Mouse (Mus musculus): ENCODE results near the gene Mapk9. TPM values are rescaled to one million over a fixed set of nuclear protein-coding genes. Genes with fewer than 3 reads are reported as not detected.
A peak's percentile ranks its signal among the peaks of the same experiment; 100 is the strongest.

Gene Mapk9
- polyA plus RNA-seq, 1 experiment from 2014 or later, result 34.0 TPM

DNA sequence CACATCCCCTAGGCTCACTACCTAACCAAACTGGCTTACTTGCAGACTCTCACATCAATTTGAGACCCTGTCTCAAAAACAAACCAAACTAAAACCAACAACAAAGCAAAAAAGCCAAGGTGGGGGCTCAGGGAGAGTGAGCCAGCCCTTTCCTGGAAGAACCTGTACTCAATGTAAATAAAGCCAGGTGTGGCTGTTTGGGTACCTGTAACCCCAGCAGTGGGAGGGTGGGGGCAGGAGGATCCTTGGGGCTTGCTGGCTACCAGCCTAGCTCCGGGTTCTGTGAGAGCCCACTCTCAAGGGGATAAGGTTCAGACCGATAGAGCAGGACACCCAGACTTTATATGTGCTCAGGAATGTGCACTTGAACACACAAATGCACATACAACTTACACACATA lies 25.6 kb upstream of the Mapk9 start:
- Histone ChIP-seq H3K9ac (no peak overlapping the region), H3K27me3 (no peaks in the 10 kb centered on the region), H3K4me1 (no peaks in the 10 kb centered on the region), H3K4me2 (replicated peaks) (no peak overlapping the region), H3K4me3 (replicated peaks) (no peak overlapping the region), H3K27ac (replicated peaks) (no peak overlapping the region), H3K9me3 (replicated peaks) (no peaks in the 10 kb centered on the region), H3K36me3 (peaks cover 34% of the 10 kb centered on the region)
- WGBS, result 74% methylated on average over 2 of the region's 2 CpGs
- ATAC-seq (ENCODE audit: insufficient number of reproducible peaks, low FRiP score, low TSS enrichment, low read depth), result no peak

DNA sequence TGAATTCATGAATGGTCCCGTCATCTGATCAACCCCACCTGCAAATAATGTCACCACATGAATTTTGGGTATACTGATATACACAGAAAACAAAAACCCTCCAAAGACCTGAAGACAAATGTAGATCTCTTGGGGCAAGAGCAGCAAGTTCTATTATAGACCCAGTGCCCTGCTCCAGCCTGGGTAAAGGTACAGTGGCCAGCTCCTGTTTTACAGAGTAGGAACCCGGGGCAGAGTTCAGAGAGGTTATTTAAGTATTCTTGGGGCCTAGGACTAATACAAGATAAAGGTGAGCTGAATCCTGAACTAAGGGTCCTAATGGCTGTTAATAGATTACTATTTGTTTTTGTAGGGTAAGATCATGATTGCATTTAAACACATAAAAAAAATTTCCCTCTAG lies 25.0 kb upstream of the Mapk9 start:
- Histone ChIP-seq H3K4me1 (no peaks in the 10 kb centered on the region), H3K9me3 (replicated peaks) (no peaks in the 10 kb centered on the region), H3K4me2 (replicated peaks) (no peak overlapping the region), H3K4me3 (replicated peaks) (no peak overlapping the region), H3K27me3 (no peaks in the 10 kb centered on the region), H3K27ac (replicated peaks) (no peak overlapping the region), H3K36me3 (peaks cover 40% of the 10 kb centered on the region), H3K9ac (no peak overlapping the region)
- WGBS, result 88% methylated on average over 2 of the region's 2 CpGs
- no peak for ATAC-seq (ENCODE audit: insufficient number of reproducible peaks, low FRiP score, low TSS enrichment, low read depth)

DNA sequence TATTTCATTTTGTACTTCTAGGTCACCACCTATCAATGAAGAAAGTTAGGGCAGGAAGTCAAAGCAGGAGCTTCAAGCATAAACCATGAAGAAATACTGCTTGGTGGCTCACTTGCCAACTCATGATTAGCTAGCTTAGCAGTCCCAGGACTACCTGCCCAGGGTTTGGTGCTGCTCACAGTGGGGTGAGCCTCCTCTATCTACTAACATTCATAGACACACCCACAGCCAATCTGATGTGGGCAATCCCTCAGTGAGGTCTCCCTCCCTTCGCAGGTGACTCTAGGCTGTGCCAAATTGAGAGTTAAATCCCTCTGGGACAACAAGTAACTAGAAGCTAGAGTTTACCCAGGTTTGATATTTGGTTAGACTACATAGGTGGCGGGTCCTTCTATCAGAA lies 24.2 kb upstream of the Mapk9 start:
- WGBS, result 96% methylated on average over 2 of the region's 2 CpGs
- Histone ChIP-seq H3K36me3 (peaks cover 45% of the 10 kb centered on the region), H3K27ac (replicated peaks) (no peak overlapping the region), H3K27me3 (no peaks in the 10 kb centered on the region), H3K4me3 (replicated peaks) (no peak overlapping the region), H3K9ac (no peak overlapping the region), H3K4me2 (replicated peaks) (no peak overlapping the region), H3K9me3 (replicated peaks) (no peaks in the 10 kb centered on the region), H3K4me1 (no peaks in the 10 kb centered on the region)
- no peak for ATAC-seq (ENCODE audit: insufficient number of reproducible peaks, low FRiP score, low TSS enrichment, low read depth)

DNA sequence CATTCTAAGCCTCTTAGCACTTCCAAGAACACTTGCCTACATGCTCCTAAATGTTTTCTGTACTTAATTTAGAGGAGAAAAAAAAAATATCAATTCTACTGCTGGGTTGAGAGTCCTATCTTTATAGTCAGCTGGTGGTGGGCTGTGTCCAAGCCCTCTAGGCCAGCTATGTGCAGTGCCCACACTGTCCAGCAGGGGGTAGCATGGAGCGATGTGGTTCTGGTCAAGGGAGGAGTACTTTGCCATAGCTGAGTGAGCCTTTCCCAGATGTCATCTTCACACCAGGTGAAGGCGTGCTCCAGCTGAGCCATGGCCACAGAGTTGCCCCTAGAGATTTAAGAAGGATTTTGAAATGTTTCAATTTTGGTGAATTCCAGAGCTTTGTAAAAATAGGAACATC lies 21.7 kb upstream of the Mapk9 start:
- Histone ChIP-seq H3K27ac (replicated peaks) (no peak overlapping the region), H3K9me3 (replicated peaks) (no peaks in the 10 kb centered on the region), H3K4me2 (replicated peaks) (no peak overlapping the region), H3K4me3 (replicated peaks) (no peak overlapping the region), H3K36me3 (peaks cover 42% of the 10 kb centered on the region), H3K9ac (no peak overlapping the region), H3K27me3 (no peaks in the 10 kb centered on the region), H3K4me1 (no peaks in the 10 kb centered on the region)
- ATAC-seq (ENCODE audit: insufficient number of reproducible peaks, low FRiP score, low TSS enrichment, low read depth), result no peak
- 54% methylated on average over 2 of the region's 2 CpGs for whole genome bisulfite sequencing

DNA sequence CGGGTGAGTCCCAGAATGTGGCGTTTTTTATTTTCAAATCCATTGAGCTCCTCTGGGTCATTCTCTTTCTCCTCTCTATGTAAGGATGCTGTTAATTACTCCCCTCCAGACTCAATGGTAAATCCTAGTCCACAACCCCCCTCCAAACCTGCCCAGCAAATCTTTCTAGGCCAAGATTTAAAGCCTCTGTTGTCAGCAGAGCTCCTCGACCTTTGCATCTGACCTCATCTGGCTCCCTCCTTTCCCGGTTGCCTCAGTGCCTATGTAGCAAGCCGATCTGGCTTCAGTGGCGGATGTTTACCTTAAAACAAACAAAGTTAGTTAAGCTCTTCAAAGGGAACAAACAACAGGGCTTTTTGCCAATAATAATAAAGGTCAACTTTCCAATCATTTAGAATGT lies 19.3 kb upstream of the Mapk9 start:
- no peak overlapping the region for H3K4me3 ChIP-seq (replicated peaks)
- no peaks in the 10 kb centered on the region for H3K27me3 ChIP-seq
- no peak overlapping the region for H3K9ac ChIP-seq
- H3K9me3 ChIP-seq (replicated peaks), result no peaks in the 10 kb centered on the region
- no peak overlapping the region for H3K4me2 ChIP-seq (replicated peaks)
- 39% methylated on average over 6 of the region's 6 CpGs for WGBS
- peaks cover 48% of the 10 kb centered on the region for H3K36me3 ChIP-seq
- no peak overlapping the region for H3K27ac ChIP-seq (replicated peaks)
- no peaks in the 10 kb centered on the region for H3K4me1 ChIP-seq
- ATAC-seq (ENCODE audit: insufficient number of reproducible peaks, low FRiP score, low TSS enrichment, low read depth), result no peak

DNA sequence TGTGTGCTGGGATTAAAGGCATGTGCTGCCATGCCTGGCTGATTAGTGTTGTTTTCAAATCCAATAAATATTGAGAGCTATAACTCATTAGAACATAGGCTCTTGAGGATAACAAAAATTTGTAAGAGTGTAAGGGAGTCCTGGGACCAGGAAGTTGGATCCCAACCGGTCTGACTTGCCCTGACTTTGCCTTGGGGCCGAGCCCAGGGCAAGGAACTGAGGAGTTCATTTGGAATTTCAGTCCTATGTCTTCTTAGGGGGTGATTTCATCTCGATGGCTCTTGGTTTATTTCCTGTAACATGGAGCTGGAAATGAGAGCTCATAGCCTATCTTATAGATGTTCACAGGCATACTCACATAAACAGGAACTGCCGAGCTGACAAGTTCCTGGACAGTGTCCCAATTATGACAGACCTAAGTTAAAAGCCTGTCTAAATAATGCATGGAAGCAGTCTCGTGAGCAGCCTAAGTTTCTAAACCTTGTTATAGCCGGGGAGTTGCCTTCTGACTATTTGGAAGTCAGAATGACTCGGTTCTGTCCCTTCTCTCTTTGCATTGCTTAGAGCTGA lies 17.3 kb upstream of the Mapk9 start:
- 62% methylated on average over 7 of the region's 7 CpGs for WGBS
- Histone ChIP-seq H3K36me3 (peaks cover 53% of the 10 kb centered on the region), H3K4me1 (no peaks in the 10 kb centered on the region), H3K9ac (no peak overlapping the region), H3K4me3 (replicated peaks) (no peak overlapping the region), H3K9me3 (replicated peaks) (no peaks in the 10 kb centered on the region), H3K27ac (replicated peaks) (no peak overlapping the region), H3K27me3 (no peaks in the 10 kb centered on the region), H3K4me2 (replicated peaks) (no peak overlapping the region)
- ATAC-seq (ENCODE audit: insufficient number of reproducible peaks, low FRiP score, low TSS enrichment, low read depth), result no peak

DNA sequence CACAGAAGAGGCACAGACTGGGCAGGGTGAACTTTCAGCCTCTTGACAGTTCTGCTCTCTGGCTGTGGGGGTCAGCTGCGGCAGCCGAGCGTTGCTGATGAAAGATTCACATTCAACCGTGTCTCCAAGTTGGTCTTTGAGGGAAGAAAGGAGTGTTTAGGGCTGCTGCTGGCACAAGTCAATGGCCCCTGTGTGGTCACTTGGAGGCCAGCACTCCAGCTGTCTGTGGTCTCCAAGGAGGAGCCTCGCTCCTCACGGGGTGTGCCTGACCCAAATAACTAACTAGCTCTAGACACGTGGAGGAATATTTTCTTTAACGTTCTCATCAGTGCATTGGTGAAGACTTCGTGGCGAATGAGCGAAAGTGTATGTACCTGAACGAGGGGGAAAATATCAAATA lies 14.6 kb upstream of the Mapk9 start:
- Histone ChIP-seq H3K4me2 (replicated peaks) (no peak overlapping the region), H3K4me3 (replicated peaks) (no peak overlapping the region), H3K4me1 (no peaks in the 10 kb centered on the region), H3K9me3 (replicated peaks) (no peaks in the 10 kb centered on the region), H3K27me3 (no peaks in the 10 kb centered on the region), H3K36me3 (peaks cover 44% of the 10 kb centered on the region), H3K9ac (no peak overlapping the region), H3K27ac (replicated peaks) (no peak overlapping the region)
- 71% methylated on average over 12 of the region's 12 CpGs for WGBS
- peak; percentile 54; the same call in 1 of the 2 replicates for ATAC-seq (ENCODE audit: insufficient number of reproducible peaks, low FRiP score, low TSS enrichment, low read depth)

DNA sequence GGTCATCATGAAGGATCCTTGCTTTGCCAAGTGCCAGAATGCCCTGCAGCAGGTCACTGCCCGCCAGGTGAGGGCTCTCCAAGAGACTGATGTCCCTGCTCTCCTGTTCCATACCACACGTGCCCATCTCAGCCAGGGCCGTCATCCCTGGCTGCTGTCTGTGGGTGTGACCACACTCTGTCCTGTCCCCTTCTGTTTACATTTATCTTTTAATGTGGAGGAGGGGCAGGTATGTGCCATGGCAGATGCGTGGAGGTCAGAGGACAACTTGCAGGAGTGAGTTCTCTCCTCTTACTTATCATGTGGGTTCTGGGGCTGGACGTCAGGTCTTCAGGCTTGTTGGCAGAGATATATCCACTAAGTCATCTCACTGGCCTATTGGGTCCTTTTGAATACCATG lies 13.6 kb upstream of the Mapk9 start:
- H3K4me3 ChIP-seq (replicated peaks), result no peak overlapping the region
- no peak overlapping the region for H3K9ac ChIP-seq
- ATAC-seq (ENCODE audit: insufficient number of reproducible peaks, low FRiP score, low TSS enrichment, low read depth), result no peak
- no peaks in the 10 kb centered on the region for H3K4me1 ChIP-seq
- no peak overlapping the region for H3K4me2 ChIP-seq (replicated peaks)
- 84% methylated on average over 5 of the region's 5 CpGs for WGBS
- H3K27ac ChIP-seq (replicated peaks), result no peak overlapping the region
- no peaks in the 10 kb centered on the region for H3K9me3 ChIP-seq (replicated peaks)
- peaks cover 43% of the 10 kb centered on the region for H3K36me3 ChIP-seq
- H3K27me3 ChIP-seq, result no peaks in the 10 kb centered on the region

DNA sequence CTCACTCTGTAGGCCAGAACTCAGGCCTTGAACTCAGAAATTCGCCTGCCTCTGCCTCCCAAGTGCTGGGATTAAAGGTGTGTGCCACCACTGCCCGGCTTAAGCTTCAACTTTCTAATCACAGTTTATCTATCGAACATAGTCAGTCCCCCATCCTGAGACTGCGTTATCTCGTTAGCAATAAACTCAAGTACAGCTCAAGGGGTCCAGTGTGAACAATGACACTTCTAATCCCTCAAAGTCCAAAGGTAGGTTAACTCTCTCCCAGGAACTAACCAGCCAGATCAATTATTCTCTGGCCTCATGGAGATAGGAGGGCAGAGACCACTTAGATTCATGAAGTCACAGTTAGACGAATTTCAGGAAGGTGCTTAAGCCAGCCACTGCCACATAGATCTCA lies 12.3 kb upstream of the Mapk9 start:
- H3K4me1 ChIP-seq, result no peaks in the 10 kb centered on the region
- H3K4me2 ChIP-seq (replicated peaks), result no peak overlapping the region
- no peaks in the 10 kb centered on the region for H3K9me3 ChIP-seq (replicated peaks)
- no peak for ATAC-seq (ENCODE audit: insufficient number of reproducible peaks, low FRiP score, low TSS enrichment, low read depth)
- WGBS, result 94% methylated on average over 6 of the region's 6 CpGs
- H3K27ac ChIP-seq (replicated peaks), result no peak overlapping the region
- H3K27me3 ChIP-seq, result no peaks in the 10 kb centered on the region
- no peak overlapping the region for H3K4me3 ChIP-seq (replicated peaks)
- peaks cover 40% of the 10 kb centered on the region for H3K36me3 ChIP-seq
- no peak overlapping the region for H3K9ac ChIP-seq

DNA sequence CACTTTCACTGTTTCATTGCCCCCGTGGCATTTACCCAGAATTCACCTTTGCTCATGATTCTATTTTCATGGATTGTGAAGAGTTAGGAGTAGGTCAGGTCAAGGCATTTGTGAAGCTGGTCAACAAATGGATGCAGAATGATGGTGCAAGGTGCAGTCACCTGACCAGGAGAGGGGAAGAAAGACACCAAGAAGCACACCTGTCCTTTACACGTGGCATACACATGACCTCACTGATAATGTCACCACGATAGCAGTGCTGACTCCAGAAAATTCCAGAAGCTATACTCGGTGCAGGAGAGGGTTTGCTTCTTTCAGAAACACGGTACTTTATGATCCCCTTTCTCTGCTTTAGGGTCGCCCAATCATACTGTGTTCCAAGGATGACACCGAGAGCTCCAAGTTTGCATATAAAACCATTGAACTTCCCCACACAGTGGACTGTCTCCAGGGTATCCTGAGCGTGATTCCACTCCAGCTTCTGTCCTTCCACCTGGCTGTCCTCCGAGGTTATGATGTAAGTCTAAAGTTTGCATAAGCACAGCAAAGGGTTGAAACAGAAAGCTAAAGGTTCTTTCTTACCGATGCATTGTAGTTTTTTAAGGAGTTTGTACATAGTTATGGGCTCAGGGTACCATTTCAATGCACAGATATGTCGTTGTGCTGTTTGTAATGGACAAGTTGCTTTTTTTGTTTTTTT lies 11.1 kb upstream of the Mapk9 start:
- Histone ChIP-seq H3K9me3 (replicated peaks) (no peaks in the 10 kb centered on the region), H3K4me1 (no peaks in the 10 kb centered on the region), H3K4me3 (replicated peaks) (no peak overlapping the region), H3K4me2 (replicated peaks) (no peak overlapping the region), H3K27ac (replicated peaks) (no peak overlapping the region), H3K27me3 (no peaks in the 10 kb centered on the region), H3K9ac (no peak overlapping the region), H3K36me3 (peaks cover 33% of the 10 kb centered on the region)
- ATAC-seq (ENCODE audit: insufficient number of reproducible peaks, low FRiP score, low TSS enrichment, low read depth), result no peak
- WGBS, result 92% methylated on average over 11 of the region's 11 CpGs

DNA sequence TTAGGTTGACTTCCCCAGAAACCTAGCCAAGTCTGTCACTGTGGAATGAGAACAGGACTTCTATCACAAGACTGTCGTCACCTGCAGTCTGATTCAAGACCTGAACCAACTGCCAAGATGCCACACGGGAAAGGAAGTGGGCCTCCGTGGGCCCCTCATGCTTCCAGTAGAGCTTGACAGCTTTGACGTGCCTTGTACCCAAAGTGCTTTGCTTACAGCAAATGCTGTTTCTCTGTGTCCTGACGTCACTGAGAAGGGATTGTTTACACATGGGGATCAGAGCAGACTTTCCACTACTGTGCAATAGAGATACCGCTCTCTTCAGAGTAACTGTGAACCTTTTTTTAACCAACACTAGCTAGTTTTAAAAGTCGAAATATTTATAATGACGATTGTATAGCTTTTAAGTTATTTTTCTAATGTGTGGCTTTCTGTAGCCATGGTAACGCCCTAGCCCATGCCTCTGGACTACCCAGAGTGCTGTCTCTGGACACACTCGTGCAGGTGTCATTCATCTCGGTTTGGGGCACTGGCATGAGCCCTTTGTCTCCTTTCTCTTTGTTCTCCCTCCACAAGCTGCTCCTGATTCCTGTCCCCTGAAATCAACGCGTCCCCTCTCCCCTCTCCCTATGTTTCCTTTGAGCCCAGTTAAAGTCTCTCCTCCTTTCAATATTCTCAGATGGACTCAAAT lies 8.7 kb upstream of the Mapk9 start:
- Histone ChIP-seq H3K4me2 (replicated peaks) (no peak overlapping the region), H3K27me3 (no peaks in the 10 kb centered on the region), H3K36me3 (peaks cover 24% of the 10 kb centered on the region), H3K9ac (no peak overlapping the region), H3K4me1 (no peaks in the 10 kb centered on the region), H3K9me3 (replicated peaks) (no peaks in the 10 kb centered on the region), H3K27ac (replicated peaks) (no peak overlapping the region), H3K4me3 (replicated peaks) (no peak overlapping the region)
- WGBS, result 58% methylated on average over 13 of the region's 13 CpGs
- ATAC-seq (ENCODE audit: insufficient number of reproducible peaks, low FRiP score, low TSS enrichment, low read depth), result no peak

DNA sequence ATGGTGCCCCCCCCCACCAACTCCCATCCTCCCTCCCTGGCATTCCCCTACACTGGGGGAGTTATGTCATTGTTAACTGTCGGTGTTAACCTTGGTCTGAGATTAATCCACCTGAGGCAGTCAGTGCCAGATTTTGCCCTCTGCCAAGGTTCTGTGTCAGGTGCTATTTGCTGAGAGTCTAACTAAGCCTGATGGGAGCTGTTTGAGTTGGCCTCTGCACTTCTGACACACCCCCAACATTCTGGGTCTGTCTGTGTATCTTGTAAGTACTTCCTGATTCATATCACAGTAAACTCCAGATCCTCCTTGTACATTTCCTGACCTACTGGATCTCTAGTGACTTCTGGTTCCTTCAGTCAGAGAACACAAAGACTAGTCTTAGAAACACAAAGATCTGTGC lies 5.9 kb upstream of the Mapk9 start:
- Histone ChIP-seq H3K4me3 (replicated peaks) (no peak overlapping the region), H3K9me3 (replicated peaks) (no peaks in the 10 kb centered on the region), H3K4me1 (no peaks in the 10 kb centered on the region), H3K27ac (replicated peaks) (no peak overlapping the region), H3K36me3 (peaks cover 2% of the 10 kb centered on the region), H3K4me2 (replicated peaks) (no peak overlapping the region), H3K27me3 (no peaks in the 10 kb centered on the region), H3K9ac (no peak overlapping the region)
- no peak for ATAC-seq (ENCODE audit: insufficient number of reproducible peaks, low FRiP score, low TSS enrichment, low read depth)
- 71% methylated on average over 1 of the region's 1 CpGs for WGBS

Measured in embryonic facial prominence, embryonic 15.5 days (tissue).